Mouse (Mus musculus): Measurements from ENCODE around the gene AY761185. TPM values are rescaled to one million over a fixed set of nuclear protein-coding genes. Genes with fewer than 3 reads are reported as not detected.
"Not testable (repeated sequence)": the region's sequence is repeated elsewhere in the genome, so short reads cannot be mapped to it uniquely, and the experiment has no call there.

AY761185 gene
- not detected for total RNA-seq (2021)
- long read RNA-seq, experiment 1 = 0 reads
- long read RNA-seq, experiment 2 = 0 reads

GRCm38 (mm10) chr8:20944610-20945009 is at the start of gene AY761185:
Gene AY761185 (minus strand): TSS chr8:20944710.
- no peak for DNase-seq
- intact Hi-C loops (cut with DNase I) = no loop called here

DNA sequence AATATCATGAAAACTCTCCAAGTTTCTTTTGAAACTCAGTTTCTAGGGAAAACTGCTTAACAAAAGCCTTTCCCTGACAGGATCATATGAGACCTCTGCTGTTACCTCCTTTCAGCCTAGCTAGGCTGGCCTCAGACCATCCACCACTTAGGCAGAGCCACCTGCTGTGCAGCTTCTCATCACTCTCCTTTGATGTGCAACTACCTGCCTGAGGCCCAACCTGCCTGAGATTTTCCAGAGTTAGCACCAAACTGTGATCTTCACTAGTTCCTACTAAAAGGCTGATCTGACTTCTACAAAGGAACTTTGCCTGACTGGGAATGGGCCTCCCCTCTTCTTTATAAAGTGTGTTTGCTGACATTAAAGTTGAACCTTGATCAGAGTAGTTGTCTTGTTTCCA is 49.5 kb upstream of the AY761185 start:
- intact Hi-C loops (cut with DNase I) = loop anchor here (10.0 kb wide), 1 partner anchor 1519 kb away; no protein-coding TSS in a partner anchor
- DNase-seq = not testable (repeated sequence)

DNA sequence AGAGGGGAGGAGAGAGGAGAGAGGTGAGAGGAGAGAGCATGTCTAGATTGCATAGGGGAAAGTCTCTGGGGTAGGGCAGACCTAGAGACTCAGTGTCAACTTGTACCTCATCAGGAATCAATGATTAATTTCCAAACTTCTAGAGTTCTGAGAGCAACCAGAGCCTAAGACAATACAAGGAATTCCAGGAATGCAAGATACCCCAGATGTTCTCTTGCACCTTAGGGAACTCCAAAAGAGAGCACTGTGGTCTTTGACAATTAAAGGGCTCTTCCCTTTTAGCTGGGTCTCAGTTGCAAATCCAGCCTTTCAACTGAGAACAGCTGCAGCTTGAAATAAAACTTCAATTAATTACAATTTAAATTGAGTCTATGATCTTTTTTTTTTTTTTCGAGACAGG is 35.3 kb upstream of the AY761185 start:
- no peak for DNase-seq
- intact Hi-C loops (cut with DNase I) = no loop called here

GRCm38 (mm10) chr8:20964531-20964930 is 20.0 kb upstream of the AY761185 start:
- no peak for DNase-seq
- intact Hi-C loops (cut with DNase I) = no loop called here

DNA sequence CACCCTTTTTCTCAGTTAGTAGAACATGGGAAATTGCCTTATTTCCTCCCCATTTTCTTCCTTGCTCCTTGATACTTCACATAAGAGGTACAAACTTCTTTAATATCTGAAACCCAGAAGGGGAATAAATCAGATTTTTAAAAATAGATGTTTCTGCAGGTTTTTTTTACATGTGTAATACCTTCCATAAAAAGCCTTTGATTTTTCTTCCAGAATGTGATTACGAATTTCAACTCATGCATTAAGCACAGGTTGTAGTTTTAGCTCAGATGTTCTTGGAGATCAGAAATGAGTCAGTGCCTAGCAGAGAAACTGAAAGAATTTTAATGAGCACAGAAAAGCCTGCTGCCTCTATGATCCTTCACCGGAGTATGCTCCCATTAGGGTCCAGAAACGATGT is 22.5 kb downstream of the AY761185 start, which contains the start of gene Gm6040:
Gene Gm6040, minus strand, starts transcription at position 101 of the 400 bp plus-strand sequence.
- intact Hi-C loops (cut with DNase I) = no loop called here
- no peak for DNase-seq

DNA sequence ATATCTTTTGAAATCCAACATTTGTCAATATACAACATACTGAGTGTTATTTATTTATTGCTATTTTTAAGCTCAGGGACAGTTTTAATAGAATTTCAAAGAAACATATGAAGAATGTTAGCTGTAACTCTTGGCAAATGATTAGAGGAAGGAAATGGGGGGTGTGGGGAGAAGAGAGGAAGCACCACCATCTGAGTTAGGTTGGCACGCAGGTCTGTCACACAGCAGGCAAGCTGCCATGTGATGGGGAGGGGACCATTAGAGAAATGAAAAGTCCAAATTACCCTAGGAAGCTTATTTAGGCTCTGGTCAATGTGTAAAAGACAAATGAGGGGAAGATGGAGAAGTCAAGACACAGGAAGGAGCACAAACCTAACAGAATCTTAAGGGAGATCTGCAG is 32.2 kb downstream of the AY761185 start:
- DNase-seq = no peak
- intact Hi-C loops (cut with DNase I) = no loop called here

DNA sequence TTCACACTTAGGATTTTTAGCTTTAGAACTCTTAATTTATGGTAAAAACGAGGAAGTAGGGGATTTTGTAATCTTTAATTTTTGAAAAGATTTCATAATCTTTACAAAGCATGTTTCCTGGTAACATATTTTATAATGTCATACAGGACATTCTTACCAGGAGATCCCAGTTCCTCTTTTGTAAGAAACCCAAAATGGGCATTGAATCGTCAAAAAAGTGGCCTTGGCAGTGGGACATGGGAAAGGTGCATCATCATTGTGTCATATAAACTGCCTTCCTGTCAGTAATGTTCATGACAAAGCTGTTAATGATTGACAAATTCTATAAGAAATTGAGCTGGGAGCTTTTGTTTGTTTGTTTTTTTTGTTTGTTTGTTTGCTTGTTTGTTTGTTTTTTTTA is 36.3 kb downstream of the AY761185 start:
- intact Hi-C loops (cut with DNase I) = no loop called here
- DNase-seq = no peak

DNA sequence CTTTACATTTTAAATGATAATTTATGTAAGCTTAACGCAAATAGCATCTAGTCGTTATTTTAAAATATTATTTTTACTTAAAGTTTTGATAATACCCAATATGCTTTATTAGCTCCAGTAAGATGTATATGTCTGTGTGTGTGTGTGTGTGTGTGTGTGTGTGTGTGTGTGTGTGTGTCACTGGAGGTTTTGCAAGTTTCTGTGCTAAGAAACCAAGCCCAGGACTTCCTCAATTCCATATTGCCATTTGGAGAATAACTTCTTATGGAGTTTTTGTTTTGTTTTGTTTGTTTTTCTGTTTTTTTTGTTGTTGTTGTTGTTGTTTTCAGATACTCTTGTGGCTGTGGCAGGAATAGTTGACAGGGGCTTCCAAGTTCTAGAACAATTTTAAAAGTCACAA is 37.4 kb downstream of the AY761185 start:
- intact Hi-C loops (cut with DNase I) = no loop called here
- DNase-seq = no peak

- intact Hi-C loops (cut with DNase I) = no loop called here
Observed at GRCm38 (mm10) chr8:20902527-20902926, 42.0 kb downstream of the AY761185 start, which contains the start of gene Gm15056. Gene Gm15056 (minus strand): TSS chr8:20902627.

More at GRCm38 (mm10) chr8:20902527-20902926, 42.0 kb downstream of the AY761185 start, which contains the start of gene Gm15056:
- no peak for DNase-seq

Other genes with a start within 250 kb of the AY761185 start
- gene Defb33, start 52.0 kb downstream of the AY761185 start, total RNA-seq (2021) = not detected
- not detected for gene Gm15056, start 42.1 kb downstream of the AY761185 start, total RNA-seq (2021)
- not detected for gene Gm6040, start 22.6 kb downstream of the AY761185 start, total RNA-seq (2021)
- not detected for gene Defa21, start 80.8 kb upstream of the AY761185 start, total RNA-seq (2021)
- not detected for gene Defa23, start 110.3 kb upstream of the AY761185 start, total RNA-seq (2021)
- not detected for gene Defa35, start 120.3 kb upstream of the AY761185 start, total RNA-seq (2021)
- not detected for gene Defa25, start 139.7 kb upstream of the AY761185 start, total RNA-seq (2021)
- not detected for gene Gm14851, start 151.3 kb upstream of the AY761185 start, total RNA-seq (2021)
- gene Defa30, start 189.9 kb upstream of the AY761185 start, total RNA-seq (2021) = not detected
- not detected for gene Defa22, start 217.6 kb upstream of the AY761185 start, total RNA-seq (2021)
- gene Defa31, start 246.9 kb upstream of the AY761185 start, total RNA-seq (2021) = not detected

All from heart, postnatal 14 days (tissue).